Mouse (Mus musculus) liver, postnatal 0 days (tissue): ENCODE measurements around the gene Tmem44.

Source experiments
- CTCF ChIP-seq: sonication (generic); IDR thresholded peaks from 2 replicates; pipeline ENCODE4 v1.5.1; 2016; ENCODE audit warnings: antibody characterized with exemption, low read depth
- EP300 ChIP-seq: IDR thresholded peaks from 2 replicates; pipeline ENCODE4 v1.6.1; 2016; ENCODE audit warnings: antibody characterized with exemption, low read depth, mild to moderate bottlenecking

GRCm38 (mm10) chr16:30490791-30491190 lies 59.9 kb downstream of the Tmem44 start:
- TF ChIP-seq CTCF (no peak), EP300 (no peak)
